Mouse (Mus musculus) fat pad, adult 2 months (tissue): ENCODE measurements at regions not wholly inside any gene's neighbourhood (a gene's known extent, or its start where the extent isn't known, plus 50 kb on each side); places are given as distances from the start of the nearest gene placed in this dataset.
"Not testable (repeated sequence)": the region's sequence is repeated elsewhere in the genome, so short reads cannot be mapped to it uniquely, and the experiment has no call there.

ENCODE experiments used
- DNase-seq: peaks from one replicate; pipeline ENCODE4 v3.0.0-alpha.2; 2011; ENCODE audit warnings: low read depth, low spot score; ENCODE audit errors: extremely low read depth

GRCm38 (mm10) chr11:10276224-10276623 is 837.8 kb upstream of the Vwc2 start:
- DNase-seq = no peak

- no peak for DNase-seq
Measured at GRCm38 (mm10) chr11:10283553-10283952, 830.5 kb upstream of the Vwc2 start.

GRCm38 (mm10) chr11:10291996-10292395 is 822.0 kb upstream of the Vwc2 start:
- DNase-seq = peak; percentile 70

GRCm38 (mm10) chr11:10309023-10309720 is 804.9 kb upstream of the Vwc2 start:
- DNase-seq = no peak

GRCm38 (mm10) chr11:10317427-10317826 is 796.6 kb upstream of the Vwc2 start:
- no peak for DNase-seq

- DNase-seq = no peak
Measured at GRCm38 (mm10) chr11:10318048-10318759, 795.8 kb upstream of the Vwc2 start.

GRCm38 (mm10) chr11:10330253-10330652 is 783.8 kb upstream of the Vwc2 start:
- DNase-seq = not testable (repeated sequence)

GRCm38 (mm10) chr11:10337781-10338180 is 776.2 kb upstream of the Vwc2 start:
- DNase-seq = no peak

GRCm38 (mm10) chr11:10372340-10372739 is 741.7 kb upstream of the Vwc2 start:
- no peak for DNase-seq
